Mouse (Mus musculus) cerebellum, adult 11-12 months (tissue): ENCODE measurements around the gene Nfkbie.

ENCODE experiments used
- DNase-seq: peaks from one replicate; pipeline ENCODE4 v3.0.0; 2022

Gene Nfkbie

GRCm38 (mm10) chr17:45582715-45583355, 27.3 kb downstream of the Nfkbie start:
- peak; percentile 34 for DNase-seq

- DNase-seq, result peak; percentile 82
Observed at GRCm38 (mm10) chr17:45584096-45584896, 28.8 kb downstream of the Nfkbie start.

GRCm38 (mm10) chr17:45584939-45585678, 29.6 kb downstream of the Nfkbie start:
- DNase-seq, result peak; percentile 81

DNA sequence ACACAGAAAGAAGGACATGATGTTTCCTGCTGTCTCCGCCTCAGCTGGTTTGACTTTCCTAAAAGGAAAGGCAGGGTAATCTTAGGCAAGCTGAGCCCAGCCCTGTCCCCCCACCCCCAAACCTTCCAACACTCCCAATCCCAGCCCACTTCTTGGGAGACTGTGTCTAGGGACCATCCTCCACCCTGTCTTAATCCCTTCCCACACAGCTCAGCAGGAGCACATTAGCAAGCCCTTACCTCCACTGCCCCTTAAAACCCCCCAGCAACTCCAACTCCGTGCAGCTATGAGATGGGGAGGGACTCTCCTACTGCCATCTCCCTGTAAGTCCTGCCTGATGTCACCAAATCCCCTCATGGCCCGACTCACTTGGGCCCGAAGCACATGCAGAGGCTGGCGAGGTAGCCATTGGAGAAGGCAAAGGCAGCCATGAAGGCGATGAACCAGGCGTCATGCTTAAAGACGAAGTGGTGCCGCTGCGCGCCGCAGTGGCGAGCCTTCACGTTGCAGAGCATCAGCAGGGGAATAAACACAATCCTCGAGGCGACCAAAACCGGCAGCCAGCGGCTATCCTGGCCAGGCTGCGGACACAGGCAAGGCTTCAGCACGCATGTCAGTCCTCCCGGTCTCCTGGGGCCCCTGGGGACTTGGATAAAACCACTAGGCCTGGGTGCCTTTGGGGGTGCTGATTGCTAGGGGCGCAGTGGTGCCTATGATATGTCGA, 30.4 kb downstream of the Nfkbie start:
- DNase-seq, result peak; percentile 41

DNA sequence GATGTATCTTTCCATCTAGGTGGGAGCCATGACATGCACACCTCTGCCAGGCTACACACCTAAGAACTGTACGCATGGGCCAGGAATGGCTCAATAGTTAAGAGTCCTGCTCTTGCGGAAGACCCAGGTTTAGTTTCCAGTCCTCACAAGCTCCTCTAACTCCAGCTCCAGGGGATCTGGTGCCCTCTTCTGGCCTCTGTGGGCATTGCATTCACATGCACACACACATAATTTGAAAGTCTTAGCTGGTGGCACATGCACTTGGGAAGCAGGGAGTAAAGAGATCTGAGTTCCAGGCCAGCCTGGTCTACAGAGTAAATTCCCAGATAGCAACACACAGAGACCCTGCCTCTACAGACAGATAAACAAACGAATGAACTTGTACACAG, 30.9 kb downstream of the Nfkbie start:
- no peak for DNase-seq

DNA sequence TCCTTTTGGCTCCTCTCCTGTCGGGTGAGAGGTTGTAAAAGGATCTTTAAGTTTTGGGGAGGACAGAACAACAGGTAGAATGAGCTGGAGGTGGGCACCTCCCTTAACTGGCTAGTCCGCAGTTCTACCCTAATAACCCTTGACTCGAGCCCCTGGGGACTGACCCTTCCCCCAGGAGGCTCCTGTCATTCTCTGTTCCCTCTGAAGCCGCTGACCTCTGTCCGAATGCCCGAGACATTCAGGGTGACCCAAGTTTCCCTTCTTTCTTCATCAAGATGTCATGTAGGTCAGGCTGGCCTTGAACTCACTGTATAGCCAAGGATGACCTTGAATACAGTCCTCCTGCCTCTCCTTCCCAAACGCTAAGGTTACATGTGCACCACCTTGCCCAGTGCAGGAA, 32.9 kb downstream of the Nfkbie start:
- DNase-seq, result peak; percentile 30

DNA sequence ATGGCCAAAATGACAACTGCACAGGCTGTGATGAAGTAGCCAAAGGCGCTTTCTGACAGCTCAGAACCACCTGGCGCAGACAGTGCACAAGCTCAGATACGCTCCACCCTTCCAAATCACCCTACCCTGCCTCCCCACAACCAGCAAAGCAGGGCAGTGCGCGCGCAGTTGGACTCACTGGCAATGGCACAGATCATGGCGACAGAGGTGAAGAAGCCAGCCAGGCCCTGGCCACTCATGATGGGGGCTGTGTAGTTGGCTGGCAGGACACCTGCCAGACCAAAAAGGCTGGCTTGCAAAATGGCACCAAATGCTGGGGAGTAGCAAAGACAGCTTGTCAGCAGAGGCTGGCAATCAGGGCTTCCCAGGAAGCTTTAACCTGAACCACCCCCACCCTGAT, 33.7 kb downstream of the Nfkbie start:
- peak; percentile 68 for DNase-seq

DNA sequence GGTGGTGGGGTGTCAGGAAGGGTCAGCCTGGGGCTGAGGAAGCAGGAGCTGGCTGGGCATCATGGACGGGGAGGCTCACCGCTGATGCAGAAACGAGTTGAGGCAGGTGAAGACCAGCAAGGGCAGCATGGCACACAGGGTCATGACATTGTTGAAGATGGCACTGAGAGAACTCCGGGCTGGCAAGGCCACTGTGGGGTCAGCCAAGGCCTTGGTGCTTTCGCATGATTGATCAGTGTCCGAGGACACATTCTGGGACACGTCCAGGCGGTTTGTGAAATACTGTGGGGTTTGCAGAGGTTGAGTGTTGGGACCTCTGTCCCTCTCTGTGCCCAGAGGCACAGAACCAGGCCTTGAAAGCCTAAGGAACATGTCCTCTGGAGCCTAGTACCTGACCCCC, 34.3 kb downstream of the Nfkbie start:
- peak; percentile 35 for DNase-seq

DNA sequence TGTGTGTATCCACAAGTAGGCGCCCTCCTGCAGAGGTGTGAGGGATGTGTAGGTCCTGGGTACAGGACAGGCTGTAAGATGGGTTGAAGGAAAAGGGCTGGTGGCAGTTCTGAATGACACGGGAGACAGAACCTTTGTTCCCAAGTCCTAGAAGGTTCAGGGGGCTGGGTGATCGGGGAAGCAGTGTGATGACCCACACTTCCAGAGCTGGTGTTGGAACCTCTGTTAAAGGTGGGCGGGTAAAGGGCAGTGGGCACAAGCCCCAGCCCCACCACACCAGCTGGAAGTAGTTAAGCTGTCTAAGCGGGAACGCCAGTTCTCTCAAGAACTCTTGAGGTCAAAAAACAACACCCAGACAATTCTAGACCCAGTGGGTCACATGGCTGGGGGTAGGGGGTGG, 34.9 kb downstream of the Nfkbie start:
- peak; percentile 29 for DNase-seq

- peak; percentile 71 for DNase-seq
Observed at GRCm38 (mm10) chr17:45591701-45592605, 36.5 kb downstream of the Nfkbie start.

DNA sequence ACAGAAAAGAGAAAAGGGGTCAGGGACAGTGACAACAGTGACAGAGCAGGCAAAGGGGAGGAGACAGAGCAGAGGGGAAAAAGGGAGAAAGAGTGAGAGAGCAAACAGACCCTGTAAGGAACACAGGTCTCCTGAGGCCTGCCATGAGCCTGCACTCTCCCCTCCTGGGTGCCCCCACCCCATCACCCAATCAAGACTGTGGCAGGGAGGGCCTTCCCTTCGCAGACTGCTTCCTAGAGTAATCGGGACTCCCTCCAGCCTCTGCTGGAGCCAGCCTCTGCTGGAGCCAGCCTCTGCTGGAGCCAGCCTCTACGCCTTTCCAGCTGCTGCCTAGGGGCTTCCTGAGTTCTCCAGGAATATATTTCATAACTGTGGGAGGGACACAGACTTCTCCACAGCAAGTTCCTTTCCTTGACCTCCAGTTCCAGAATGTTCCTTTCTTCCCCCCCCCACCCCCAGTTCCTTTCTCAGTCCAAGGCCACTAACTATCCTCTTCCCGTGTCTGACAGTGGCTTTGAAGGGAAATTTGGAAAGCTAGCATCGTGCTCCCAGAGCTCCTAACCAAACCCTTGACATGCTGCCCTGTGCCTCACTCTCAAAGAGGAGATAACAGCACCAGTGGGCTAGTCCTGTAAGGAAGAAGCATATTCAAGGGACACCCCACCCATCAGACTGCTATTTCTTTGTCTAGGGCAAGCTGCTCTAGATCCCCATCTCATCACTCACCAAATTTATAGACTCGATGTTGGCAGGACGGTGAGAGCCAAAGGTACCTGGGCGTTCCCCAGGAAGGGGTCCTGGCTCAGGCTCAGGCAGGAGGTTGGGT, 37.3 kb downstream of the Nfkbie start:
- DNase-seq, result peak; percentile 56

DNA sequence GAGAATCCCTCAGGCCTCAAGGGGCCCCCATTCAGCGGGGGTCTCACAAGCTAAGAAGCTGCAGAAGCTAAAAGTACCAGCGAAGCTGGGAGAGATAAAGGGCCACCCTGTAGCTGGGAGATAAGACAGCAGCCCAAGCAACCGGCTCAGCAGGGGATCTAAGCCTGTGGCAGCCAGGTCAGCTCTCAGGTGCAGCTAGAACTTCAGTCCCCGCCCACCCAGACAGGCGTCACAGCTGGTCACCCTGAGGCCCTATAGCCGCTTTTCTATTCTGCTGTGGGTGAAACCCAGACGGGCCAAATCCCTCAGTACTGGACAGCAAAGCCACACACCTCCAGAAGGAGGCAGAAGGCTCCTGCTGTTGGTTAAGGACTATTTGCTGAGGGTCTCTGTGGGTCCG, 38.0 kb downstream of the Nfkbie start:
- peak; percentile 59 for DNase-seq

DNA sequence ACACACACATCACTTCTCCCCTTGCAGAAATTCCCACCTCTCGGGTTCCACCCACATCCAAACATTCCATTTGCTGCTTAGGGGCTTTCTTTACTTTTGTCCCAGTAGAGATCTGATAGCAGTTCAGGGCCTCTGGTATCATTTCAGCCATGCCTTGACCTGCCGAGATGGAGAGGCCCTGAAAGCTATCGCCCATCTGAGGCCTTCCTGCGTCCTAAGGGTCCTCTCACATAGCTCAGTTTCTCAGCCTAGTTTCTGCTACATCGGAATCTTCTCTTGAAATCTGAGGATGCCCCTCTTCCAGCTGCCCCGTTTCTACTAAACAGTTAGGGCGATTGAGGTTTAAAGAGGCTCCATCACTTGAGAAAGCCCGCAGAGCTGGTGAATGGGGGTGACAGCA, 38.7 kb downstream of the Nfkbie start:
- peak; percentile 15 for DNase-seq

GRCm38 (mm10) chr17:45594881-45595735, 39.6 kb downstream of the Nfkbie start:
- peak; percentile 83 for DNase-seq

DNA sequence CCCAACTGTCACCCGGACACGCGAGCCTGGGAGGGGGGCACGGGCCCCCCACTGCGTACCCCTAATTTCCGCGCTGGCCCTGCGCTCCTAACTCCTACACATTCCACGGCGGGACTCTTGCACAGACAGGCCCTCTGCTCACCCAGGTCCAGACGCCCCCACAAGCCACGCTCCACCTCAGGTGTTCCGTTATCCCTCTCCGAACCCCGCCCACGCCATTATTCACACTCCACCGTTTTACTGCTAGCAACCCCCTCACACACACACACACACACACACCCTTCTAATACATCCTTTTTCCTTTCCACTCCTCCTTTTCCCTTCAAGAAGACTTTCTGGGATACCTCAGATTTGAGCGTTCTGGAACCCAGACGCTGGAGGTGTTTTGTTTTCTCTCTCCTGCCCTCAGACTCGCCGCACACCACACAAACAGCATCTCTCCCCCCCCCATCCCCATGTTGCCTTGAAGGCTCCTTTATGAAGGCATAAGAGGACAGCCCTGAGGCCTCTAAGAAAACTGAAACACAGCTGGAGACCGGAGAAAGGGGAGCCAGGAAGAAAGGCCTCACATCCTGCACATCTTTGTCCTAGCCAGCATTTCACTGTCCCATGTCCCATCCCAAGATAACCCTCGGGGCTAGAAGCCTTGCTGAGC, 40.4 kb downstream of the Nfkbie start:
- peak; percentile 27 for DNase-seq

- peak; percentile 83 for DNase-seq
Observed at GRCm38 (mm10) chr17:45596631-45597396, 41.3 kb downstream of the Nfkbie start.

GRCm38 (mm10) chr17:45597787-45598186, 42.3 kb downstream of the Nfkbie start:
- DNase-seq, result peak; percentile 46

GRCm38 (mm10) chr17:45598376-45598775, 42.9 kb downstream of the Nfkbie start:
- DNase-seq, result peak; percentile 19

DNA sequence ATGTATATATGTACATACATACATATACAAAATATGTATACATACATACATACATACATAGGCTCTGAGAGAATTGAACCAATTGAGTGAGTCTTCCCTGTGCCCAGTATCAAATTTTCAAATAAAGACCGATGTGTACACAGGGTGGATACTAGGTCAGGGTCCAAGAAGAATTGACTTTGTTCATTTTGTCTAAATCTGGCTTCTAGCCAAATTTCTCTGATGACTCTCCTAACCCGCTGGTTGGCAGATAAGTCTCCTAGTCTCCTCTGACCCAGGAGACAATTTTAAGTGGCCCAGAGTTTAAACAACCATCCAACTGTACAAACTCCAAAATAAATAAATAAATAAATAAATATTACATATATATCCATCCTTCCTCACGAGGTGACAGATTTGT, 43.4 kb downstream of the Nfkbie start:
- no peak for DNase-seq
